Mouse (Mus musculus): Measurements from ENCODE around the gene Kirrel3.

Kirrel3 gene

DNA sequence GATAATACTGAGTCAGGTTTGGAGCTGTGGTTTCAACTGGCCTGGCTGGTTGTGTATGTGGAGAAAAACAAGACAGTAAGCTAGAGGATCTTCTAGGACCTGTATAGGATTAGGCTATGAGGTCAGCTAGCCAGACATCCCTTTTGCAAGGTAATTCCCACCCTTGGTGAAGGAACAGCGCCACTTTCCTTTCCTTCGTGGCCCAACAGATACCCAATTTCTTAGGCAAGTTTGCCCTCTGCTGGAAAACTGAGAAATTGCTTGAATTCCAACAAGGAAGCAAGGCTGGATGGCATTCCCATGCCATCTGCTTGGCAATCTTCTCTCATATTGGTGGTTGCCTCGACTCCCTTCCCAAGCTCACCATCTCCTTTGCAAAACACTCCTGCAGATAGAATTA is 533.7 kb downstream of the Kirrel3 start:
- DNase-seq (ENCODE audit: extremely low spot score, low read depth, low spot score) = no peak

GRCm38 (mm10) chr9:35020015-35020653 is 534.4 kb downstream of the Kirrel3 start:
- no peak for DNase-seq (ENCODE audit: extremely low spot score, low read depth, low spot score)

GRCm38 (mm10) chr9:35021744-35022143 is 536.0 kb downstream of the Kirrel3 start:
- no peak for DNase-seq (ENCODE audit: extremely low spot score, low read depth, low spot score)

- no peak for DNase-seq (ENCODE audit: extremely low spot score, low read depth, low spot score)
Observed at GRCm38 (mm10) chr9:35024591-35025496, 539.1 kb downstream of the Kirrel3 start.

- no peak for DNase-seq (ENCODE audit: extremely low spot score, low read depth, low spot score)
Observed at GRCm38 (mm10) chr9:35026311-35026710, 540.6 kb downstream of the Kirrel3 start.

DNA sequence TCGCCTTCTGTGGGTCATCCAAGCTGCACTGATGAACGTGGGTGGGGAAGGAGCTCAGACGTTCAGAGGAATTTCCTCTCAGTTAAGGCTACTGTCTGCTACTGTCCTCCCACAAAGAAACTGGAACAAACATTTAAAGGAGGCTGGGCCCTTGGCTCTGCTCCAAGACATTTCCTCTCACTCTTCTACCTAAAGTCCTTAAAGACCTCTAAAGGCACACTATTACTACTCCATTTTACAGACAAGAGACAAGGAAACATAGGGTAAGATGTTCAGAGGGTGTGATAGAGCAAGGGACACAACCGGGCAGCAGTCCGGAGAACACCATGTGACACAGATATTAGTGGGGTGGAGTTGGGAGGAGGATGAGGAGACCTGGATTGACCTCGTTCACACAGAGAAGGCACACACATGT is 541.2 kb downstream of the Kirrel3 start:
- no peak for DNase-seq (ENCODE audit: extremely low spot score, low read depth, low spot score)

DNA sequence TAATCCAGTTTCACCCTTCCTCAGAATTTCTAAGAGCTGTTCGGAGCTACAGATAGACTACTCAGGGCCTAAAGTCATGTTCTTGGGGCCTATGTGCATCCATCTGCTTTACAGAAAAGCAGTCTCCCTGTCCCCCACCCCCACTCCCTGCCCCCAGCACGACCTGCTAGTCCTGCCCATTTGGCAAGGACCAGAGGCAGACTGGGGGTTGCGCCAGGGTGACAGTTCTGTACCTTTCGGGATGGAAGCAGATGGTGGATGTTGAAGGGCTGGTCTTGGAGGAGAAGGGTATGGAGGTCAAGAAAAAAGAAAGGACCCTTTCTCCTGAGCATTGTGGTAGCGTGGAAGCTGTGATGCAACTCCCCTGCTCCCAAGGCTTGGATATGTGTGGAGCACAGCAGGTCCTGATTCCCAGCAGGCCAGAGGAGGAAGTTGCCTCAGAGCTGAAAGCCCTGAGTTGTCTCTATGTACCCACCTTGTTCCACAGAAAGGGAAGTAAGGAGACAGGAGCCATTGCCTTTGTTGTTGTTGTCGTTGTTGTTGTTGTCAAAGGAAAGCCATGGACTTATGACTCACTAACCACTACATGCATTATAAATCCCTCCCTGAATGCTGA is 541.8 kb downstream of the Kirrel3 start:
- no peak for DNase-seq (ENCODE audit: extremely low spot score, low read depth, low spot score)

DNA sequence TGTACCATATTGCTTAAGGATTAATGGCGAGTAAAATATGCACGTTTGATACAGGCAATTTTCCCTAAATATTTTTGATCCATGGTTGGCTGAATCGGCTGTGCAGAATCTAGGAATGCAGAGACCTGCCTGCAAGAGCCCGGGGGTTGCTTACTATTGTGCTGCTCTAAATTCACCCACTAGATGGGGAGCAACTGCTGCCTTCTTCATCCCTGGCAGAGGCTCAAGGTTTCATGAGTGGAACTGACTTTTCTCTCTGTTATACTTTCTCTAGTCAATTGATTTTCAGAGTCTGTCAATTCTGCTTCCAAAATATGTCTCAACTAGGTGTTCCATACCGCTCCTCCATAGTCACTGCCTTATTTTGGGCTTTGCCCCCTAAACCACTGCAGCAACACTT is 545.1 kb downstream of the Kirrel3 start:
- no peak for DNase-seq (ENCODE audit: extremely low spot score, low read depth, low spot score)

- no peak for DNase-seq (ENCODE audit: extremely low spot score, low read depth, low spot score)
Observed at GRCm38 (mm10) chr9:35032457-35032856, 546.8 kb downstream of the Kirrel3 start.

DNA sequence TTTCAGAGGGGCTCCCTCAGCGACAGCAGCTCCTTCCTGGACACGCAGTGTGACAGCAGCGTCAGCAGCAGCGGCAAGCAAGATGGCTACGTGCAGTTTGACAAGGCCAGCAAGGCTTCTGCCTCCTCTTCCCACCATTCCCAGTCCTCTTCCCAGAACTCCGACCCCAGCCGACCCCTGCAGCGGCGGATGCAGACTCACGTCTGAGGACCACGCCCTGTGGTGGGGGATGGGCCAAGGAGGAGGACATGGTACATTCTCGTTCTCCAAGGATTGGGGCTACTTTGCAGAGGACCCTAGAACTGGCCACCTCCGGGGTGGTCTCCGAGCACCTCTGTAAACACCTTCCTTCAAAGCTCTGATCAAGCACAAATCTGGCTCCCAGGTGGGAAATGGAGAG is 549.4 kb downstream of the Kirrel3 start:
- no peak for DNase-seq (ENCODE audit: extremely low spot score, low read depth, low spot score)

- DNase-seq (ENCODE audit: extremely low spot score, low read depth, low spot score) = no peak
Observed at GRCm38 (mm10) chr9:35038922-35039586, 553.4 kb downstream of the Kirrel3 start.

- no peak for DNase-seq (ENCODE audit: extremely low spot score, low read depth, low spot score)
Observed at GRCm38 (mm10) chr9:35039846-35040245, 554.2 kb downstream of the Kirrel3 start.

- no peak for DNase-seq (ENCODE audit: extremely low spot score, low read depth, low spot score)
Observed at GRCm38 (mm10) chr9:35041493-35041892, 555.8 kb downstream of the Kirrel3 start.

GRCm38 (mm10) chr9:35043619-35044018 is 557.9 kb downstream of the Kirrel3 start:
- no peak for DNase-seq (ENCODE audit: extremely low spot score, low read depth, low spot score)

DNA sequence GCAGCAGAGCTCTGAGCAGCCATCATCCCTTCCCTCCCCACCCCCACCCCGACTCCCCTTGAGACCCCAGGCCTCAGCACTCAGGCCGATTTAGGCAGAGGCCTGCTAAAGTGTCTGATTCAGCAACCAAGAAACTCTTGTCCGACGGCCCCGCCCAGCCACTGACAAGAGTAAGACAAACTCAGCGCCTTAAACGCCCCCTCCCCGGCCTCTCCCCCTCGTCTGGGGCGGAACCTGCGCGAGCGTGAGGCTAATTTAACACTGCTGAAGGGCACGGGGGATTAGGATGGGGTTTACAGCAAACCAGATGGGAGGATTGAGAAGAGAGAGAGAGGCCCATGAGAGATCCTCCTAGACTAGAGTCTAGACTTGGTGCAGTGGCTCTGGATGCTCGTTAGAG is 558.8 kb downstream of the Kirrel3 start:
- DNase-seq (ENCODE audit: extremely low spot score, low read depth, low spot score) = no peak

DNA sequence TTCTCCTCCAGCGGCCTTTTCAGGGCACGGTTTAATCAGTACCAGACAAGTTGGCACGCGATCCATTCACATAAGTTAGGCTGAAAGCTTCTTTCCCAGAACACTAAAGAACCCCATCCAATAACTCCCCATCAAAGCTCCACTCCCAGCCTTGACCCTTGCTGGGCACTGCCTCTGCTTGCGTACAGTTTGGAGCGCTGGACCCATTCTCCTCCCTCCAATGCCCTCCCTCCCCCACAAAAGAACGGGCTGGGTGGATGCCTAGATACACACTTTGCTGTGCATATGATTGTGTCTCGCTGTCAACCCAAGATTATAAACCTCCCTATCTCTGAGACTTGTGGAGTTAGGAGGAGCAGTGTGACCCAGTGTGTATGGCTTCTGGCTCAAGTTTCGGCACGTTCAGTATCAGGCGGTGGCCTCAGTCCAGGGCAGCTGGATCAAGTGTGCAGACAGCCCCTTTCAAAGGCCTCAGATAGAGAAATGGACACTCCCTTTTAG is 559.4 kb downstream of the Kirrel3 start:
- DNase-seq (ENCODE audit: extremely low spot score, low read depth, low spot score) = no peak

GRCm38 (mm10) chr9:35045756-35046155 is 560.1 kb downstream of the Kirrel3 start:
- DNase-seq (ENCODE audit: extremely low spot score, low read depth, low spot score) = no peak

DNA sequence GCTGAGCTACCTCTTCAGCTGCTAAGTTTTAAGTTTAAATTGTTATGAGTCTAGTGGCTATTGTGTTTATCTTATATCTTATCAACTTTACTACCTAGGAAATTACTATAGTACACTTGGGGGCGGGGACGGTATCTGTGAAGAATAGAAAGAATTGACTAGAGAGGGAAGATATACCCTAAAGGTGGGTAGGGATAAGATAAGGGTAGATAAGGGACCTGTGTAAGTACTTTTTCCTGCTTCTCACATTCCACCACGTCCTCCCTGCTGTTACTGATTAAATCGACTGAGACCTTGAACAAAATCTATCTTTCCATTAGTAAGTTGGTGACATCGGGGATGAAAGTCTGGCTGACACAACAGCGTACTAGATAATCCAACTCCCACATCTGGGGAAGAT is 562.8 kb downstream of the Kirrel3 start:
- no peak for DNase-seq (ENCODE audit: extremely low spot score, low read depth, low spot score)

DNA sequence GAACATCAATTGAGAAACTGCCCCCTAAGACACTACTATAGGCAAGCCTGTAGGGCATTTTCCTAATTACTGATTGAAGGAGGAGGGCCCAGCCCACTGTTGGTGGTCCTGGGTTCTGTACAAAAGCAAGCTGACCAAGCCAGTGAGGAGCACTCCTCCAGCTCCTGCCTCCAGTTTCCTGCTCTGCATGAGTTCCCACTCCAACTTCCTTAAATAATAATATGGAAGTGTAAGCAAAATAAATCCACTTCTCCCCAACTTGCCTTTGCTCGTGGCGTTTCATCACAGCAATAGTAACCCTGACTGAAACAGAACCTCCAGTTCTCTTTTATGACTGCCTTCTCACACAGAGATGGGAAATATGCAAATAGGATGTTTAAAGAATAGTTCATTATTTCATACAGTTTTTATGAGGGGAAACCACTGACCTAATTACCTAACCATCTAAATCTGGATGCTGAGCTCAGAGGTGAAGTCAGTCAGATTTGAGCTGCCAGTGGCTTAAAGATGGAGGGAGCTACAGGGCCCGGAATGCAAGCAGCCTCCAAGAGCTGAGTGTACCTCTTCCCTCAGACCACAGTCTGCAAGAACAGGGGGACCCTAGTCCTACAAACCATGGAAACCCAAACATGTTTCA is 564.3 kb downstream of the Kirrel3 start:
- DNase-seq (ENCODE audit: extremely low spot score, low read depth, low spot score) = no peak

DNA sequence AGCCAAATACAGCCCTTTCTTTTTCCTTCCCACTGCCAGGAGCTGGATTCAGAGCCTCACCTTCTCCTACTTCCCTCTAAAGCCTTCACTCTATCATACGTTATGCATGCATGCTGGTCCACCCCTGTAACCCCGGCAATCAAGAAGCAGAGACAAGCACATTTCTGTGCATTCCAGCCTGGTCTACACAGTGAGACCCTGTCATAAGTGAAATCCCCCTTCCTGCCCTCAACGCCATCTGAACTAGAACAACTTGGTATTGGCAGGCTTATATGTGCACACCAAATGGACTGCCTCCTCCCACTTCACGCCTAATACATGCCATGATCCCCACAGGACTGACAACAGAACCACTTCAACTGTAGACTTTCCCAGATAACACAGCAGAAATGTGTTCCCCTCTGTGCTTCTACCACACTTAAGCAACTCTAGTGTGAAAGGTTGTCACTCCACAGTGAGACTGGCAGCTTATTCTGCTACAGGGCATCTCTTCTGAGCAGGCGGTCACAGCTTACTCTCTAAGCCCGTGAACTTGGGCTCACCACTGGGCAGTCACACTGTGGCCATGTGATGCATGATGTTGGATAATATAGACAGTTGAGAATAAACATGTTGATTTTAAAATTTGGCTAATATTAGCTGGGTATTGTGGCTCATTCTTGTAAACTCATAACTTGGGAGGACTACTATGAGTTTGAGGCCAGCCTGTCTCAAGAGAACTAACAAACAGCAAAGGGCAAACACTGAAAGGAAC is 565.2 kb downstream of the Kirrel3 start:
- DNase-seq (ENCODE audit: extremely low spot score, low read depth, low spot score) = no peak

Data from hindlimb bud, embryonic 11.5 days (tissue).